Mouse (Mus musculus) midbrain, embryonic 10.5 days (tissue): ENCODE measurements around the gene Tssk4. TPM values are rescaled to one million over a fixed set of nuclear protein-coding genes. Genes with fewer than 3 reads are reported as not detected.
A peak's percentile ranks its signal among the peaks of the same experiment; 100 is the strongest.

Experiments used
- DNase-seq: peaks from one replicate; pipeline ENCODE4 v3.0.0-alpha.2; 2017; ENCODE audit warnings: low spot score
- H3K27ac ChIP-seq: fragments of 300-500 bp; sonication (generic); replicated peaks from 2 replicates; pipeline ENCODE4 v1.5.1; 2016; ENCODE audit warnings: mild to moderate bottlenecking
- H3K27me3 ChIP-seq: fragments of 300-500 bp; sonication (generic); 2 replicates; pipeline ENCODE4 v1.6.1; 2016; ENCODE audit warnings: low read depth, mild to moderate bottlenecking; ENCODE audit not compliant: poor library complexity, severe bottlenecking
- H3K36me3 ChIP-seq: fragments of 300-500 bp; sonication (generic); 2 replicates; pipeline ENCODE4 v1.6.1; 2016; ENCODE audit warnings: mild to moderate bottlenecking, moderate library complexity
- H3K4me1 ChIP-seq: fragments of 300-500 bp; sonication (generic); 2 replicates; pipeline ENCODE4 v1.6.1; 2016
- H3K4me3 ChIP-seq: fragments of 300-500 bp; sonication (generic); 2 replicates; pipeline ENCODE4 v1.5.1; 2016; ENCODE audit warnings: mild to moderate bottlenecking, moderate library complexity
- H3K9me3 ChIP-seq: fragments of 300-500 bp; sonication (generic); replicated peaks from 2 replicates; pipeline ENCODE4 v1.6.1; 2016; ENCODE audit warnings: mild to moderate bottlenecking
- WGBS: fragments of 180-500 bp; shearing (Covaris S2); methylation state at CpG from one replicate; pipeline ENCODE4 v1.1.7; 2016; 5-methylcytosine and 5-hydroxymethylcytosine counted together
- polyA plus RNA-seq: library from polyadenylated mRNA; unstranded; fragments of >200 nt; fragmentation: Nextera tagmentation; extraction: Ambion mirVana; gene quantifications from 2 replicates; pipeline ENCODE4 v1.2.1, GENCODE M21; 2016

The Tssk4 gene
- polyA plus RNA-seq, 1 experiment from 2014 or later = 0.79 TPM

GRCm38 (mm10) chr14:55628077-55628827, 21.7 kb upstream of the Tssk4 start:
- 95% methylated on average over 27 of the region's 27 CpGs for WGBS
- Histone ChIP-seq H3K4me1 (no peaks in the 10 kb centered on the region), H3K9me3 (no peaks in the 10 kb centered on the region), H3K4me3 (no peak overlapping the region), H3K27ac (no peak overlapping the region), H3K36me3 (peaks cover 97% of the 10 kb centered on the region), H3K27me3 (no peaks in the 10 kb centered on the region)
- DNase-seq = no peak

DNA sequence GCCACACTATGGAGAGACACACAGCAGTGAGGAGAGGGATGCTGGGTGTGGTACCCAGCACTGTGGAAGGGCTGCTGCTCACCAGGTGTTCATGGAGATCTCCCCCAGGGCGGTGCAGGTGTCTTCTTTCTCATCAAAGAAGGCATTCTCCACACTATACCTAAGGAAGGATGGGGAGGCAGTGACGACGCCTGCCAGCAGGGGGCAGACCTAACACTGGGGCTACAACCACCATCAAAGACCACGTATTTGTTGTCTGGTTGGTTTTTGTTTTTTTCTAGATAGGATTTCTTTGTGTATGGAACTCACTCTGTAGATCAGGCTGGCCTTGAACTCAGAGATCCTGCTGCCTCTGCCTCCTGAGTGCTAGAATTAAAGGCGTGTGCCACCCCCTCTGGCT, 20.7 kb upstream of the Tssk4 start:
- DNase-seq = no peak
- H3K27ac ChIP-seq = no peak overlapping the region
- H3K9me3 ChIP-seq = no peaks in the 10 kb centered on the region
- 67% methylated on average over 5 of the region's 5 CpGs for WGBS
- peaks cover 5% of the 10 kb centered on the region for H3K4me1 ChIP-seq
- H3K4me3 ChIP-seq = no peak overlapping the region
- H3K36me3 ChIP-seq = peaks cover 100% of the 10 kb centered on the region
- H3K27me3 ChIP-seq = no peaks in the 10 kb centered on the region

DNA sequence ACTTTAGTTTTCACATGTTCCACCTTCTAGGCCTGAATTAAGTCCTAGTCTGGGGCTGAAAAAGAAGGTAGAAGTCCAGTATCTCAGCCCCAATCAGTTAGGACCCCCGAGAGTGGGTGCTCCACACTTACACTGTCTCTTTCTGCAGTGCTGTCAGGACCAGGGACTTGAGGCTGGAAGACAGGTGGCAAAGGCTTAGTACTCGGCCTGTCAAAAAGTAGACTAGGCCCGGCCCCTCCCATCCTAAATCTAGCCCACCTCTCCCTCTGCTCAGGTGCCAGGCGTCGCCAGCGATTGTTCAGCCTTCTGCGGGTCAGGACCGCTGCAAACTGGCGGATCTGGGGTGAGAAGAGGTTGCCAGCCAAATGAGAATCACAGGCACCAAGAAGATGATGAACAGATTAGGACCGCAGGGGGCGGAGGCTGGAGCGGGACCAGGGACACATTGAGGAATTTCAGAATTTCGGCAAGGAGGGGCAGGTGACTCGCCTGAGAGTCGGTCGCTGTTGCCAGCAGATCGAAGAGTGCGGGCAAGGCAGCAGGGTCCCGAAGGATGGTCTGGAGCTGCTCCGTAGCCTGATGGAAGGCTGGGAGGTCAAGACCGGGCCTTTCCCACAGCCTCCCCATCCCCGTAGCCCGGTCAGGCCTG, 15.0 kb upstream of the Tssk4 start:
- Histone ChIP-seq H3K9me3 (no peaks in the 10 kb centered on the region), H3K27me3 (no peaks in the 10 kb centered on the region), H3K36me3 (peaks cover 83% of the 10 kb centered on the region), H3K4me3 (peak overlapping the region; percentile 80), H3K27ac (peak overlapping the region; percentile 86), H3K4me1 (peaks cover 21% of the 10 kb centered on the region)
- no peak for DNase-seq
- WGBS = 6% methylated on average over 23 of the region's 23 CpGs

DNA sequence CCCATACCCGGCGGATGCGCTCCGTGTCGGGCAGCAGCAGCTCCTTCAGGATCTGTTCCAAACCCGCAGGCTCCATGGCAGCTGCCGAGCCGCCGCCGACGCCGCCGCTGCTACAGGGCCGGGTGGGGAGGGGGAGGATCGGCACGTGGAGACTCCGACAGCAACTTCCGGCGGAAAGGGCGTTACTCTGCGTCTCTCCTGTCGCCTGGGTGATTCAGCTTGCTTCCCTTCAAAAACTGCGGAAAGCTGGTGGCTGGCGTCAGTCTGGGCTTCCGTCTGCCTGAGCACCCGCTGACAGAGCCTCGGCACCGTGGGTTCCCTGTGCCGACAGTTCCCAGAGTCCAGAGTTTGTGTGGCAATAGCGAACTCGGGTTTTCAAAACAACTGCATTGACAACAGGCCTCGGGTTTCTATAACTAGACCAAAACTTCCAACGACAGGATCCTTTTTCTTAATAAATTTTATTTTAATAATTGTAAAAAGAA, 14.4 kb upstream of the Tssk4 start, which contains the start of gene Ipo4:
Ipo4 (minus strand) TSS at position 435 of the 485 bp plus-strand sequence.
- 4% methylated on average over 33 of the region's 33 CpGs for WGBS
- peak; percentile 92 for DNase-seq
- Histone ChIP-seq H3K9me3 (no peaks in the 10 kb centered on the region), H3K27ac (peak within 1 kb of the TSS; percentile 86), H3K4me3 (peak within 1 kb of the TSS; percentile 80), H3K27me3 (no peaks in the 10 kb centered on the region), H3K4me1 (peaks cover 21% of the 10 kb centered on the region), H3K36me3 (peaks cover 83% of the 10 kb centered on the region)

DNA sequence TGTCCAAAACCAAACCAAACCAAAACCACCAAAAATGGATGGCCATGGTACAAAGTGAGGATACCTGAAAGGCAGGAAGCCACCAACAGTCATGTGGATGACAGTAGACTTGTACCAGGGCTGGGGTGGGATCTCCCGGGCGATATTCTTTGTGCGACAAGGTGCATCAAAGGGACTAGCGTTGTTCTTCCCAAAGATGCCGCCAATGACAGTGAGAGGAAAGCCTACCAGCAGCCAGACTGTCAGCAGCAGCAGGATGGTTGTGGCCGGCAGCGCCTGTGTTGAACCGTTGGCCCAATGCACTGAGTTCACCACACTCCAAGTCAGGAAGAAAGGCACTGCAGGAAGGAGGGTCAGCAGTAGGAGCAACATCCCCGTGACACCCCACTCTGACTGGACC, 12.2 kb upstream of the Tssk4 start, which contains the start of gene Gm49378:
Gm49378 (minus strand) TSS at position 101 of the 400 bp plus-strand sequence.
- Histone ChIP-seq H3K4me1 (peaks cover 32% of the 10 kb centered on the region), H3K27me3 (no peaks in the 10 kb centered on the region), H3K9me3 (no peaks in the 10 kb centered on the region), H3K36me3 (peaks cover 73% of the 10 kb centered on the region), H3K4me3 (no peak within 1 kb of the TSS), H3K27ac (no peak within 1 kb of the TSS)
- WGBS = 96% methylated on average over 9 of the region's 9 CpGs
- DNase-seq = no peak

DNA sequence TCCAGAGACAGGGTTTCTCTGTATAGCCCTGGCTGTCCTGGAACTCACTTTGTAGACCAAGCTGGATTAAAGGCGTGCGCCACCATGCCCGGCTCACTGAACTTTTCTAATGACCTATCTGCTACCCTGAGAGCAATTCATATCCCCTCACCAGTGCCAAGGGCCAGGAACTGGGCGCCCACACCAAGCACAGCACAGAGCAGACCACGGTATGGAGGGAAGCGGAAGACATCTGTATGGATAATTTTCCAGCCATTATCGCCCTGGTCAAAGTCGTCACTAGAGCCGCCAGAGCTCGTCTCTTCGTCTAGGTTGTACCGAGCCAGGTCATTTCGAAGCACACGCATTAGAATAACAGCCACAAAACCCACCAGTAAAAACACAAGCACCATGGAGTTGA, 9.2 kb upstream of the Tssk4 start:
- Histone ChIP-seq H3K27me3 (no peaks in the 10 kb centered on the region), H3K4me3 (no peak overlapping the region), H3K4me1 (peaks cover 30% of the 10 kb centered on the region), H3K36me3 (peaks cover 57% of the 10 kb centered on the region), H3K9me3 (no peaks in the 10 kb centered on the region), H3K27ac (no peak overlapping the region)
- 97% methylated on average over 14 of the region's 14 CpGs for WGBS
- no peak for DNase-seq

- Histone ChIP-seq H3K9me3 (no peaks in the 10 kb centered on the region), H3K4me1 (peaks cover 28% of the 10 kb centered on the region), H3K36me3 (peaks cover 61% of the 10 kb centered on the region), H3K4me3 (no peak overlapping the region), H3K27ac (no peak overlapping the region), H3K27me3 (no peaks in the 10 kb centered on the region)
- 97% methylated on average over 13 of the region's 13 CpGs for WGBS
- DNase-seq = no peak
Observed at GRCm38 (mm10) chr14:55641291-55641690, 8.7 kb upstream of the Tssk4 start.

- Histone ChIP-seq H3K27me3 (no peaks in the 10 kb centered on the region), H3K9me3 (no peaks in the 10 kb centered on the region), H3K27ac (peak overlapping the region; percentile 96), H3K36me3 (peaks cover 60% of the 10 kb centered on the region), H3K4me3 (peak overlapping the region; percentile 98), H3K4me1 (peaks cover 28% of the 10 kb centered on the region)
- DNase-seq = no peak
- 23% methylated on average over 8 of the region's 8 CpGs for WGBS
Observed at GRCm38 (mm10) chr14:55642679-55643059, 7.3 kb upstream of the Tssk4 start.

DNA sequence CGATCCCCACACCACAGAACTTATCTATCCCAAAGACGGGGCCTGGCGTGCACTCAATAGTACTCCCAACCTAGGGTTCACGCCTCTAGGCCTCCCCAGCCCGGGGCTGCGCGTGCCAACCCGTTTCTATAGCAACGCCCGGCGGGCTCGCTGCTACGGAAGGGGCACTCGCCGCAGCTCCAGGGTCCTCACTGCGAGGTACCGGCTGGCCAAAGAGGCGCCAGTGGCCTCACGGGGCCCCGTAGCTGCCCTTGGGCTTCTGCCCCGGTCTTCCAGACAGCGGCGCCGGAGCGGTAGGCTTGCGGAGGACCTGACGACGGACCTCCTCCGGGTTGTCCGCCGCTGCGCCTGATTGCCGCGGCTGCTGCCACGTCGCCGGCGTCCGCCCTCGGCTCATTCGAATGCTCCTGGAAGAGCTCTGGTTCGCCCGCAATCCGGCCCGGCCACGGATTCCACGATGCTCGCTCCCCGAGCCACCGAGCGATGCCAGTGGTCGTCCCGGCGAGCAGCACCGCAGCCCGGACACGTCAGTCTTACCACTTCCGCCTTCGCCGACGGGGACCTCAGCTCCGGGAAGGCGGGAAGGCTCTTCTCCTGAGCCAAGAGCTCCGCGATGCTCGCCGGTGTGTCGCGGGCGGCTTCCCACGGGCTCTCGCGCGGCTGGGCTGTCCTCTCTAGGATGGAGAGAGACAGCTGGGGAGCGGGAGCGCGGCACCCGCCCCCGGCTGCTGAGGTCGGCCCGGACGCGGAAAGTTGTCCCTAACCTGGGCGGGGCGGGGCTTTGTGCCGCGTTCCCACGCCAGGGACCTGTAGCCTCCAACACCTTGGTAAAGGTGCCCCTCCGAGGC, 6.7 kb upstream of the Tssk4 start, which contains the start of gene Tm9sf1:
Tm9sf1 (minus strand) TSS at position 747 of the 848 bp plus-strand sequence.
- WGBS = under 1% methylated on average over 89 of the region's 89 CpGs
- Histone ChIP-seq H3K27ac (peak within 1 kb of the TSS; percentile 96), H3K4me1 (peaks cover 28% of the 10 kb centered on the region), H3K4me3 (peak within 1 kb of the TSS; percentile 98), H3K9me3 (no peaks in the 10 kb centered on the region), H3K27me3 (no peaks in the 10 kb centered on the region), H3K36me3 (peaks cover 54% of the 10 kb centered on the region)
- peak; percentile 89 for DNase-seq

DNA sequence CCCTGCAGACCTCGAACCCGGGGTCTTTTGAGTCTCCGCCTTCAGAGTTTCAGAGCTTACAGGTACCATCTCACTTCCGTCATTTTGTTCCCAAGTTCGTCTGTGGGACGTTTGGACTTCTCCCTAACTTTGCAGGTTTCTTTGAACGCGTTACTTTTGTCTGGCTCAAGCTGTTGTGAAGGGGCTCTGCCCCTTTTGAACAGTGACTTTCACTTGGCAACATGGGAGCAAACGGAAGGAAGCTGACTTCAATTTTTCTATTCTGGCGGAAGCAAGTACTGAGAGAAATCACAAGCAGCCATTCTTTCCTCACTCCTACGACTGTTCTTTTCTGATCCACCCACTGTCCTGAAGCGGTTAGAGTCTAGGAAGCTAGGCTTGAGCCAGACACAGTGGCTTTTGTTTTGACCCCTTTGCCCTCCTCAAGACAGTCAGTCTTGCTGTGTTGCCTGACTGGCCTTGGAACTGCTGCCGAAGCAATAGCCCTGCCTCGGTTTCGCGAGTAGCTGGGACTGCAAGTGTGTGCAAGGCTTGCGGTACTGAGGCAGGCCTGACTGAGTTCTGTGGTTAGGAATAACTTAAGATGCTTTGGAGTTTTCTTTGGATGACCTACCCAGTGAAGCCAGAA, 5.6 kb upstream of the Tssk4 start:
- DNase-seq = no peak
- Histone ChIP-seq H3K27me3 (no peaks in the 10 kb centered on the region), H3K4me1 (peaks cover 28% of the 10 kb centered on the region), H3K27ac (peak overlapping the region; percentile 96; the same call in 1 of the 2 replicates), H3K4me3 (peak overlapping the region; percentile 98), H3K36me3 (peaks cover 43% of the 10 kb centered on the region), H3K9me3 (no peaks in the 10 kb centered on the region)
- WGBS = 42% methylated on average over 17 of the region's 17 CpGs

GRCm38 (mm10) chr14:55651528-55651927, 1.5 kb downstream of the Tssk4 start:
- 89% methylated on average over 7 of the region's 7 CpGs for WGBS
- H3K4me3 ChIP-seq = no peak overlapping the region
- no peak for DNase-seq

GRCm38 (mm10) chr14:55656935-55657334, 7.0 kb downstream of the Tssk4 start:
- Histone ChIP-seq H3K4me3 (no peak overlapping the region), H3K36me3 (peaks cover 28% of the 10 kb centered on the region), H3K27me3 (no peaks in the 10 kb centered on the region), H3K9me3 (no peaks in the 10 kb centered on the region), H3K4me1 (peaks cover 16% of the 10 kb centered on the region), H3K27ac (no peak overlapping the region)
- WGBS = 93% methylated on average over 3 of the region's 3 CpGs
- no peak for DNase-seq

More at GRCm38 (mm10) chr14:55651528-55651927, 1.5 kb downstream of the Tssk4 start:
- H3K27ac ChIP-seq = no peak overlapping the region
- no peaks in the 10 kb centered on the region for H3K4me1 ChIP-seq
- H3K9me3 ChIP-seq = no peaks in the 10 kb centered on the region
- H3K27me3 ChIP-seq = no peaks in the 10 kb centered on the region
- H3K36me3 ChIP-seq = peaks cover 10% of the 10 kb centered on the region
